Mouse (Mus musculus): Measurements from ENCODE around the gene Slc16a9.

Slc16a9 gene

GRCm38 (mm10) chr10:70299653-70300052 lies 54.8 kb downstream of the Slc16a9 start:
- DNase-seq (ENCODE audit: extremely low spot score, low spot score), result no peak

- DNase-seq (ENCODE audit: extremely low spot score, low spot score), result no peak
Observed at GRCm38 (mm10) chr10:70301190-70301589, 56.3 kb downstream of the Slc16a9 start.

- DNase-seq (ENCODE audit: extremely low spot score, low spot score), result no peak
Observed at GRCm38 (mm10) chr10:70303203-70303602, 58.3 kb downstream of the Slc16a9 start.

- no peak for DNase-seq (ENCODE audit: extremely low spot score, low spot score)
Observed at GRCm38 (mm10) chr10:70305683-70306082, 60.8 kb downstream of the Slc16a9 start.

- no peak for DNase-seq (ENCODE audit: extremely low spot score, low spot score)
Observed at GRCm38 (mm10) chr10:70309416-70309815, 64.5 kb downstream of the Slc16a9 start.

GRCm38 (mm10) chr10:70310646-70311045 lies 65.7 kb downstream of the Slc16a9 start:
- no peak for DNase-seq (ENCODE audit: extremely low spot score, low spot score)

- DNase-seq (ENCODE audit: extremely low spot score, low spot score), result no peak
Observed at GRCm38 (mm10) chr10:70315895-70316294, 71.0 kb downstream of the Slc16a9 start.

GRCm38 (mm10) chr10:70316856-70317255 lies 72.0 kb downstream of the Slc16a9 start:
- no peak for DNase-seq (ENCODE audit: extremely low spot score, low spot score)

- DNase-seq (ENCODE audit: extremely low spot score, low spot score), result no peak
Observed at GRCm38 (mm10) chr10:70317394-70317965, 72.6 kb downstream of the Slc16a9 start.

GRCm38 (mm10) chr10:70318630-70319029 lies 73.7 kb downstream of the Slc16a9 start:
- peak; percentile 50 for DNase-seq (ENCODE audit: extremely low spot score, low spot score)

- DNase-seq (ENCODE audit: extremely low spot score, low spot score), result no peak
Observed at GRCm38 (mm10) chr10:70325518-70325917, 80.6 kb downstream of the Slc16a9 start.

GRCm38 (mm10) chr10:70327331-70327730 lies 82.4 kb downstream of the Slc16a9 start:
- DNase-seq (ENCODE audit: extremely low spot score, low spot score), result no peak

GRCm38 (mm10) chr10:70328139-70328538 lies 83.2 kb downstream of the Slc16a9 start:
- no peak for DNase-seq (ENCODE audit: extremely low spot score, low spot score)
